Mouse (Mus musculus): Measurements from ENCODE around the gene Hnrnpf. TPM values are rescaled to one million over a fixed set of nuclear protein-coding genes. Genes with fewer than 3 reads are reported as not detected.

The Hnrnpf gene
- total RNA-seq, 2 experiments from 2014 or later: 124 to 148 TPM

DNA sequence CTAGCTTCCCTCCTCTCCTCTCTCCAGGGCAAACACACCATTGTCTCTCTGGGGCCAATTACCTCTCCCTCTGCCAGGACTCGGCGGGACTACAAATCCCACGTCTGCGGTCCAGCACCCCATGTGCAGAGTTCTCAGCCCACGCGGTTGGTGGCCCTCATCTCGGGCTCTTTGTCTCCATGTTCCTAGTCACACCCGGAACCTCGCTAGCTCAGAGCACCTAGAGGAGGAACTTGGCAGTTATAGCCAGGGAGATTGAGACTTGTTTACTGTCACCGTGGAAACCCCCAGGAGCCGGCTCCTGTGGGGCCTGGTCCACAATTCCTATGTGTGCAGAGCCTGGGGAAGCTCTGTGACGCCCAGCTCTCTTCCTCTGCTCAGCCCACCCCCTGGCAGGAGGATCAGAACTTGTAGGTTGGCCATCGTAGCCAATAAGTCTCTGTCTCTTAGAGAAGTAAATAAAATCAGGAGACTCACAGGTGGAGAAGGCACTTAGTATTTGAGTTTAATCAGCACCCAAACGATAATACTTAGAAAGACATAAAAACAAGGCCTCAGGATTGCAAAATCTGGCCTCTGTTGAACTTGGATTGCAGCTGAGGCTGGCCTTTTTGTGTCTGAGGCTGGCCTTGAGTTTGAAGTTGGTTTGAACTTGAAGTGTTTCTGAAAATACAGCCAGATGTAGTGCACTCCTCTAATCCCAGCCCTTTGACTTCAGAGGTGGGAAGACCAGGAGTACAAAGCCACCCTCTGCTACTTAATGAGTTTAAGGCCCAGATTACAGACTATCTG, 8.6 kb upstream of the Hnrnpf start:
- no peak for DNase-seq

- DNase-seq: no peak
Measured at GRCm38 (mm10) chr6:117892386-117892785, 7.7 kb upstream of the Hnrnpf start.

DNA sequence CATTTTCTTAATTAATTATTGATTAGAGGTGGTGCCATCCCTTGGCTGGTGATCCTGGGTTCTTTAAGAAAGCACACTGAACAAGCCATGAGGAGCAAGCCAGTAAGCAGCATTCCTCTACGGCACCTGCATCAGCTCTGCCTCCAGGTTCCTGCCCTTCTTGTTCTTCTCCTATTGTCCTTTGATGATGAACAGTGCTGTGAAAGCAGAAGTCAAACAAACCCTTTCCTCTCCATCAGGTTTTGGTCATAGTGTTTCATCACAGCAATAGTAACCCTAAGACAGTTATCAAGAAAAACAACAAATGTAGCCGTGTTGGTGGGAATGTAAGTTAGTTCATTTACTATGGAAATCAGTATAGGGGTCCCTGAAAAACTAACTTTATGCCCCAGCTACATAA, 6.7 kb upstream of the Hnrnpf start:
- no peak for DNase-seq

GRCm38 (mm10) chr6:117897800-117898199, 2.3 kb upstream of the Hnrnpf start:
- DNase-seq: no peak

DNA sequence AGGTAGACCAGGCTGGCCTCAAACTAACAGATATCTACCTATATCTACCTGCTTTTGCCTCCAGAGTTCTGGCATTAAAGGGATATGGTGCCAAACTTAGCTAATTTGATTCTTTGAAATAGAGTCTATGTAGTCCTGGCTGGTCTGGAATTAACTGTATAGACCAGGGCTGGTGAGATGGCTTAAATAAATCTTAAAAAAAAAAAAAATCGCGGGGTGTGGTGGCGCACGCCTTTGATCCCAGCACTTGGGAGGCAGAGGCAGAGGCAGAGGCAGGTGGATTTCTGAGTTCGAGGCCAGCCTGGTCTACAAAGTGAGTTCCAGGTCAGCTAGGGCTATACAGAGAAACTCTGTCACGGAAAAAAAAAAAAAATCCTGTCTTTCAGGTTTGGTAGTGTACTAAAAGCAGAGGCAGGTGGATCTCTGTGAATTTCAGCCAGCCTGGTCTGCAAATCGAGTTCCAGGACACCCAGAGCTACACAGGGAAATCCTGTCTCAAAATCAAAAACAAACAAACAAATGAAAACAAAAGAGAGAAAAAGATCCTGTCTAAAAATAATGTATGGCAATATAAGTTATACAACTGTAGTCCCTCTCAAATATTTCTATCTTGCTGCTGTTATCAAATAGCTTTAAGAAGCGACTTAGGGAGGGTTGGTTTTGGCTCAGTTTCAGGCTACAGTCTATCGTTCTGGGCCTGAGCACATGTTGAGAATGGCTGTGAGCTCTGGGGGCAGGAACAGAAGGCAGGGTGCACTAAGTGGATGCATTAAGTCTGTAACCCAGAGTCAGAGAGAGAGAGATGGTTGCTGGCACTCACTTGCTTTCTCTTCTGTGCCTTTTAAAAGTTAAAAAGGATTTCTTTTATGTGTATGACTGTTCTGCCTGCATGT, 1.6 kb downstream of the Hnrnpf start:
- DNase-seq: no peak

DNA sequence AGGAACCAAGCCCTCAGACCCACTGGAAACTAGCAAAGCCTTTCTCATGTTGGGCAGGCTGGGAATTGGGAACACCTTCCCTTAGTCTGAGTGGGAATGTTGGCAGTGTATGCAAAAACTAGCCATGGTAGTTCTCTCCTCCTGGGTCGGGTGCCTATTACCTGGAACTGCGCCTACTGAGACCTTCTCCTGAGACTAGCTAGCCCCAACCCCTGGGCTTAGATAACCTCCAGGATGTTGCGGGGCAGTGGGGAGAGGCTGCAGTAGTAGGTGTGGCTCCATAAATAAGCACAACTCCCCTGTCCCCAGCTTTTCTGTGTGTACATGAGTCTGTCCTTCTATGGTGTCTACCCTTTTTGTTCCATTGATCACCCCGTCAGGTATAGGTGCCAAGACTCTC, 2.4 kb downstream of the Hnrnpf start:
- no peak for DNase-seq

DNA sequence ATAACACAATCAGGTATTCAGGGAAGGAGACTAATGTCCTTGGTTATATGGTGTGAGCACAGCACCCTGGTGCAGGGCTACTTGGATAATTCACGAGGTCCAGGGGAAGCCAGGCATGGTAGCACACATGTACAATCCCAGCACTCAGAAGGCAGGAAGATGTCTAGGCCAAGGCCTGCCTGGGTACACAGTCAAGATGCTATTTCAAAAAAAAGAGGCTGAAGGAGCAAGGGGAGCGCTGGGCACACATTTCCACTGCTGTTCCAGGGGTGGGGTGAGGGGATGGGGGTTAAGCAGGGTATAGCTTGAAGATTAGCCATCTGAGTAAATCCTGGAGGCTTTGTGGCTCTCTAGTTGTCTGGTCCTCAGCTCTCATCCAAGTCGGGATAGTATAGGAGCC, 3.7 kb downstream of the Hnrnpf start:
- DNase-seq: no peak

- DNase-seq: no peak
Measured at GRCm38 (mm10) chr6:117905260-117905930, 5.3 kb downstream of the Hnrnpf start.

DNA sequence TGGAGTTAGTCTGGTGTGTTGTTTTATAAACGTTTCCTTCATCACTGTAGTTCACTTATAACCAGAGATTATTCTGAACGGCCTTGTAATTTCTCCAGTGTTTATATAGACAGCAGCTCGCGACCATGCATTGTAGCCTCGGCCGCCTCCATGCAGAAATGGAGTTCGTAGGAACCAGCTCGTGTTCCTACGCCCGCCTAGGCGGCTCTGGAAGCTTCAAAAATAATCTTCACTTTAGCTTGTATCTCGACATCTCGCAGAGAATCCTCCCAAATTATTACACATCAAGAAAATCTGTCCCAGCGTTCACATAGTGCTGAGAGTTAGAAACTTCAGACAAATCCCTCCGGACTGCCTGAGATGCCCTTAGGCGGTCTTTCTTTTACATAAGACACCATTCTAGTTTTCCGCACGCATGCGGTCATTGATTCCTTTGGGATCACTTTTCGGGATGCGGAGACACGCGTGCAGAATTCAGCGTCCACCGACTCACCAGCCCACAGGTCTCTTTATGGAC, 5.9 kb downstream of the Hnrnpf start:
- peak; percentile 55 to 66 for DNase-seq

- DNase-seq: peak; percentile 97
Measured at GRCm38 (mm10) chr6:117906590-117907271, 6.6 kb downstream of the Hnrnpf start.

DNA sequence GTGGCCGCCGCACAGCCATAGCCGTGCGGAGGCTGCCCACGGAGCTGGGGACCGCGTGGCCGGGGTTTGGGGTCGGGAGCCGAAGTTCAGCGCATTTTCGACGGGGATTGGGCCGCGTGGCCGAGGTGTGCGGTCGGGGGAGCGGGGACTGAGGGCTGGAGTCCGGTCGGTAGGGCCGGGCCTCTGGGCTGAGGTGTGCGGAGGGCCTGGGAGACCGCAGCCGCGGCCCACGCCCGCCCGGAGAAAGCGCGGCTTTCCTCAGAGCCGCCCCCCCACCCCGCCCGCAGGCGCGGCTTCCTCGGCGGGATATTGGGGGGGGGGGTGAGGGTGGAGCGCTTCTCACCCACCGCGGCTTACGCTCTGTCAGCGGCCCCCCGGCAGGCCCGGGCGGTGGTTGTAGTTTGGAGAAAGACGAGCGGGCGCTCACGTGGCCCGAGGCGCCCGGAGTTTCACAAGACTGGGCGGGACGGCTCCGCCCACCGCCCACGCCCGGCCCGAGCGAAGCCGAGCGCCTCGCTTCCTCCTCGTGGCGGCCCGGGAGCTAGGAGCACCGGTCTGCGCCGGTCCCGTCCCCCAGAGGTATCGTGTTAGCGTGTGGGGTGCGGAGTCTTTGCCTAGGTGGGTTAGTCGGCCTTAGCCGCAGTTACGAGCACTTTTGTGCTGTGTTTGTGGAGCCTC, 7.3 kb downstream of the Hnrnpf start:
- DNase-seq: peak; percentile 44 to 62

GRCm38 (mm10) chr6:117907979-117908355, 7.8 kb downstream of the Hnrnpf start:
- peak; percentile 19 to 20 for DNase-seq

- DNase-seq: no peak
Measured at GRCm38 (mm10) chr6:117908424-117908900, 8.3 kb downstream of the Hnrnpf start.

DNA sequence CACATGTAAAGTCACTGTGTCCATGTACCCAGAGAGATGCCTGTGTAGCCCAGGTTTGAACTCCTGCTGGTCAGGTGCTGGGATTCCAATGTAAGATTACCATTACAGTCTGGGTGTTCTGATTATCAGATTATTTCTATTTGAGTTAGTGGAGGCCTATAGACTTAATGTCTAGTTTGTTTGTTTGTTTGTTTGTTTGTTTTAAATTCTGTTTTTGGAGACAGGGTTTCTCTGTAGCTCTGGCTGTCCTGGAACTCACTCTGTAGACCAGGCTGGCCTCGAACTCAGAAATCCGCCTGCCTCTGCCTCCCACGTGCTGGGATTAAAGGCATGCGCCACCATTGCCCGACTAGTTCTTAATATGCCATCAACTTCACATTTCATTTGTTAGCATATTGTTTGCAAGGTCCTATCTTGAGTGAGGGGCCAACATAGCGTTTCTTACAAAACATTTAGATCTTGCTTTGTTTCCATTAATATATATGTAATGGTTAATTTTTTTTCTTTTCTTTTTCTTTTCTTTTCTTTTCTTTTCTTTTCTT, 10.1 kb downstream of the Hnrnpf start:
- DNase-seq: no peak

DNA sequence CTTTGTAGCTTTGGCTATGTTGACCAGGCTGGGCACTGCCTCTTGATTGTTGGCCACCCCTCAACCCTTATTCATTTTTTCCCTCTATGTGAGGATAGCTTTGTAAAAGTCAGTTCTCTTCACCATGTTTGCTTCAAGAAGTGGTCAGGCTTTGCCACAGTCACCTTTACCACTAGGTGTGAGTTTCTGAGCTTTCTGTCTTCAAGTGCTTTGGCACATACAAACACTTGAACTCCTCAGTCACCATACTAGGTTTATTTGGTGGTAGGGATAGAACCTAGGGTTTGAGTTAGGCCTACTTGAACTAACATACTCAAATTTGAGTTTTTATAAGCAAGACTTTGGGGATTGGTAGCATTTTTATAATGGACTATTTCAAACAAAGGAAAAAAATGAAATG, 14.4 kb downstream of the Hnrnpf start:
- DNase-seq: no peak

GRCm38 (mm10) chr6:117916205-117916736, 16.1 kb downstream of the Hnrnpf start:
- DNase-seq: no peak

DNA sequence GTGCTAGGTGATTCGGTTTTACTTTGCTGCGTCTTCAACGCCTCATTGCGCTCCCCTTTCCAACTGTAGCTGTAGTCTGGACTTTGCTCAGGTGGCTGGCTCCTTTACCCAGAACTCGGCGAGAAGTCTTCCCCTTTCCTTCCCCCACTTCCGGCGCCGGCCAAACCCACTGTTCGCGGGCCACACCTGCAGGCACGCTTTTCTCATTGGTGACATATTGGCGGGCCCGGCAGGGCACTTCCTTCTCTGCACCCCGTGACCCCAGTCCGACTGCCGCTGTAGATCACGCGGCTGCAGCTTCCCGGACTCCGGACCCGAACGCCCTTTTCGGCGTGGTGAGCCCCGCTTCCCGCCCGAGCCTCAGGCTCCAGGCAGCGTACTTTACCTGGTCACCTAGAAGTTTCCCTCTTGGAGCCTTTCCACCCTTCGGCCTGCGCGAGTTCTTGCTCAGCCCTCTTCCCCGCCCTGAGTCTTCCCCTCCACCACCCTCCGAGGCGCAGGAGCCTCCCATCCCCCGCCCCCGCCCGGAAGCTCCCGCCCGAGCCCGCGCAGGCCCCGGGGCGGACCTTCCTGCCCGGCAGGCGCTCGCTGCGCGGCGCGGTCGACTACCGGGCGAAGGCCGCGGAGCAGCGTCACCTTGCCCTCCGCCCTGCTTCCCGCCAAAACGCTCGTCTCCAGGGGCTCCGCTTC, 16.8 kb downstream of the Hnrnpf start:
- DNase-seq: peak; percentile 65 to 68

DNA sequence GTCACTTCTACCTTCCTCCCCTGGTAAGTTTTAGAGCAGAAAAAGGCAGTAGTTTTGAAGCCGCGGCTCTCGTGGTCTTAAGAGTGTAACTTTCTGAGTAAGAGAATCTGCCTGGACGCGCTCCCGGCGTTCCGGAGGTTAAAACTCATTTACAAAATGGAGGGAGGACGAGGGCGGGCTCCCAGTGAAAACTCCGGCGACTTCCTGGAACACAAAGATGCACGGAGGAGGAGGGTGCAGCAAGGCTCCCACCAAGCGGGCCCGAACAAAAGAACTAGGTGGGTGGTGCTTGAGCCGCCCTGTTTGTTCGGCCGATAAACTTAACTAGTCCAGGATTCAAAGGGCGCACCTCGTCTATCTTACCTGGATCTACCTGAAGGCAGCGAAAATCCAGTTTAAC, 17.5 kb downstream of the Hnrnpf start:
- DNase-seq: peak; percentile 23 to 26

DNA sequence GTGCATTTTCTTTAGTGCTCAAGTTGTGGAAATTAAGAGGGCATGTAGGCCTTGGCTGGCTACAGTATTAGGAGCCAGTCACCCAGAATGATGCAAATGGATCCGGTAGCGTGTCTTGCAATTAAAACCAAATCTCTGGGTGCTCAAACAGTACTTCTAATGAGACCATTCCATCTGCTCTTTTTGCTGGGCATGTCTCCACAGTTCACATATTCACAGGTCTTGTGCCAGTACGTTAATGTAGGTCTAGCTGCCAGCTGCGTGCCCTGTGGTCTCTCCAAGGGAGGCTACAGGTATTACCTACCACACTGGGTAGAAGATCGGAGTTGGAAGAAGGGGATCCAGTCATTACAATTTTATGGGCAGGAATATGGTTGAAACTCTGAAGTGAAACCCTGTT, 17.9 kb downstream of the Hnrnpf start:
- DNase-seq: no peak

Measured in layer of hippocampus, postnatal 36 days (tissue).